Mouse (Mus musculus) thymus, adult 2 months (tissue): Measurements from ENCODE around the gene Maz. TPM values are rescaled to one million over a fixed set of nuclear protein-coding genes. Genes with fewer than 3 reads are reported as not detected.

Experiments
- DNase-seq: peaks from one replicate; pipeline ENCODE4 v3.0.0; 2021
- H3K27ac ChIP-seq: fragments of 200-500 bp; 2 replicates; pipeline ENCODE4 v1.5.1; 2012; ENCODE audit warnings: low read length, control low read depth; ENCODE audit not compliant: control insufficient read depth, insufficient read depth
- H3K27me3 ChIP-seq: fragments of 200-500 bp; 2 replicates; pipeline ENCODE4 v1.6.1; 2012; ENCODE audit warnings: mild to moderate bottlenecking, low read length, moderate library complexity, mixed read lengths; ENCODE audit not compliant: control insufficient read depth, insufficient read depth
- H3K36me3 ChIP-seq: fragments of 200-500 bp; 2 replicates; pipeline ENCODE4 v1.6.1; 2012; ENCODE audit warnings: mild to moderate bottlenecking, low read length, moderate library complexity; ENCODE audit not compliant: control insufficient read depth, insufficient read depth
- H3K4me1 ChIP-seq: fragments of 200-500 bp; replicated peaks from 2 replicates; pipeline ENCODE4 v1.6.1; 2012; ENCODE audit warnings: low read length; ENCODE audit not compliant: control insufficient read depth, insufficient read depth
- H3K4me3 ChIP-seq: fragments of 200-500 bp; 2 replicates; pipeline ENCODE4 v1.5.1; 2012; ENCODE audit warnings: mild to moderate bottlenecking, low read length, control low read depth, moderate library complexity; ENCODE audit not compliant: control insufficient read depth, insufficient read depth
- CTCF ChIP-seq: fragments of 200-500 bp; IDR thresholded peaks from 2 replicates; pipeline ENCODE4 v1.5.1; 2012; ENCODE audit warnings: mild to moderate bottlenecking, control low read depth, low read length, moderate library complexity, borderline replicate concordance; ENCODE audit not compliant: control insufficient read depth, poor library complexity, insufficient read depth; ENCODE audit errors: extremely low read depth
- POLR2A ChIP-seq: fragments of 200-500 bp; IDR thresholded peaks from 2 replicates; pipeline ENCODE4 v1.6.1; 2012; ENCODE audit warnings: mild to moderate bottlenecking, low read length, control low read depth, moderate library complexity; ENCODE audit not compliant: control insufficient read depth, poor library complexity, insufficient read depth; ENCODE audit errors: extremely low read depth
- WGBS: fragments of 180-500 bp; shearing (Covaris S2); methylation state at CpG from one replicate; pipeline ENCODE4 v1.1.7; 2018; 5-methylcytosine and 5-hydroxymethylcytosine counted together
- polyA plus RNA-seq: library from polyadenylated mRNA; depleted of rRNA; stranded (reverse); fragments of >200 nt; gene quantifications from 2 replicates; pipeline ENCODE4 v1.2.3, GENCODE M21; 2012

Maz gene
- polyA plus RNA-seq, 1 experiment: 954 TPM

DNA sequence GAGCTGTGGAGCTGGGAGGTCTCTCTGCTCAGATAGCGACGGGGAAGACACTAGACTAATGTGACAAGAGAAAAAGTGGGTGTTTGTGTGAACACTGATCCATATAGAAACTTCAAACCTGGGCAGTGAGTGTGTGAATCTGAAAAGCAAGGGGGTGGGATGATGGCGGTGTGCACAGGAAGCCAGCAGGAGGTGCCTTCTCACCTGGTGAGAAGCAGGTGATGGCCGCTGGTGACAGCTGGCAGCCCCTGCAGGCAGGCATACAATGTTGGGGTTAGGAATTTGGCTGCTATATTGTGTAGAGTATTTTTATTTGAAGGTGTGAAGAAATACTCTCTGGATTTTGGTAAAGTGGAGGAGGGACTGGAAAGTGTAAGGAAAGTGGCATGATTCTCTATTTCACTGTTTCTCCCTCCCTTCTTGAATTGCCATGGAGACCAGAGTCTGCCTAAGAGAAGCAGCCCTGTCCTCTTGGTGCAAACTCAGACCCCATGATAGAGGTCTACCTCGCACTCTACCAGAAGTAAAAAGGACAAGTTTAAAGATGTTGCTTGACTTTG, 28.3 kb upstream of the Maz start:
- no peaks in the 10 kb centered on the region; the same call in 1 of the 2 replicates for H3K4me1 ChIP-seq
- no peak for DNase-seq
- H3K36me3 ChIP-seq: no peaks in the 10 kb centered on the region
- no peak for TF ChIP-seq POLR2A
- no peaks in the 10 kb centered on the region for H3K27me3 ChIP-seq
- 82% methylated on average over 5 of the region's 5 CpGs for WGBS
- H3K4me3 ChIP-seq: no peak overlapping the region
- no peak overlapping the region for H3K27ac ChIP-seq

- Histone ChIP-seq H3K4me3 (peak within 1 kb of the TSS; percentile 100), H3K27me3 (no peaks in the 10 kb centered on the region), H3K27ac (peak within 1 kb of the TSS; percentile 27; the same call in 1 of the 2 replicates), H3K36me3 (no peaks in the 10 kb centered on the region; the same call in 1 of the 2 replicates), H3K4me1 (peaks cover 12% of the 10 kb centered on the region)
- no peak for TF ChIP-seq CTCF
- TF ChIP-seq POLR2A: 0 out of 2 replicates have a peak, but pooled peaks have one; percentile 32
- peak; percentile 91 for DNase-seq
- under 1% methylated on average over 53 of the region's 53 CpGs for WGBS
Measured at GRCm38 (mm10) chr7:127041851-127042672, 15.2 kb upstream of the Maz start, which contains the start of gene Kif22. TSS of gene Kif22 (minus strand) at chr7:127042471.

DNA sequence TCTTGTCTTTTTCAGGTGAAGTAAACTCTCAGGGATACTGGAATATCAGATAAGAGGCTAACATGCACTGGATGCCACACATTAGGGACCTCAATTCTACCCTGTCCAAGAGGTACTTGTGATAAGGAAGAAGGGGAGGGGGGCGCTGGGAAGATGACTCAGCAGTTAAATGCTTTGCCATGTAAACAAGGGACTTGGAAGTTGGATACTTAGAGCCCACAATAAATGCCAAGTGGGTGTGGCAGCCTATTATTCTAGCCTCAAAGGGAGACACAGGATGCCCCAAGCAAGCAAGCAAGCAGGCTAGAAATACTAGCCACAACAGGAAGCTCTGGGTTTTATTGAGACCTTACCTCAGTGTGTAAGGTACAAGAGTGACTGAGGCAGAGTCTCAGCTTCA, 4.4 kb upstream of the Maz start:
- TF ChIP-seq POLR2A (no peak), CTCF (no peak)
- no peak overlapping the region for H3K4me3 ChIP-seq
- no peaks in the 10 kb centered on the region for H3K27me3 ChIP-seq
- no peak for DNase-seq
- H3K36me3 ChIP-seq: peaks cover 34% of the 10 kb centered on the region; the same call in 1 of the 2 replicates
- H3K4me1 ChIP-seq: peaks cover 8% of the 10 kb centered on the region
- WGBS: 82% methylated on average over 1 of the region's 1 CpGs
- no peak overlapping the region for H3K27ac ChIP-seq

GRCm38 (mm10) chr7:127030172-127030571, 3.3 kb upstream of the Maz start:
- Histone ChIP-seq H3K36me3 (peaks cover 25% of the 10 kb centered on the region; the same call in 1 of the 2 replicates), H3K27ac (no peak overlapping the region), H3K4me1 (peaks cover 8% of the 10 kb centered on the region), H3K27me3 (no peaks in the 10 kb centered on the region), H3K4me3 (no peak overlapping the region)
- no peak for DNase-seq
- WGBS: 100% methylated on average over 1 of the region's 1 CpGs
- TF ChIP-seq POLR2A (no peak), CTCF (no peak)

DNA sequence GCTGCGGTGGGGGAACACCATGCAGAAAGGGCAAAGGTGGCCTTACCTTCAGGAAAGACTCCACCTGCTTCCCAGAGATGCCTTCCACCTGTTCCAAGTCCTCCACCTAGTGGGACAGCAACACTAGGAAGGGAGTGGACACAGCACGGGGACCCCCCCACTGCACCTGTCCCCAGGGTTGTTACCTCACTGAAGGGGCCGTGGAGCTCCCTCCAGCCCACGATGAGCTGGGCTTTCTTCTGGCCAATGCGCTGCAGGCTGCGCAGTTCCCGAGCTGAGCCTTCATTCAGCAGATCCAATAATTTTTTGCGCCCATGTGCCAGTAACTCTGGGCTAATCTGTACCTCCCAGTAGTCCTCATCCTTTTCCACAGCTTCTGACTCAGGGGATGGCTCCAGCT, 1.0 kb upstream of the Maz start:
- no peak for DNase-seq
- Histone ChIP-seq H3K27me3 (no peaks in the 10 kb centered on the region), H3K4me3 (peak overlapping the region; percentile 55), H3K4me1 (peaks cover 21% of the 10 kb centered on the region), H3K27ac (peak overlapping the region; percentile 94), H3K36me3 (peaks cover 12% of the 10 kb centered on the region; the same call in 1 of the 2 replicates)
- 52% methylated on average over 8 of the region's 8 CpGs for whole genome bisulfite sequencing
- TF ChIP-seq CTCF: no peak
- TF ChIP-seq POLR2A: no peak

- Histone ChIP-seq H3K27ac (peak overlapping the region; percentile 89; the same call in 1 of the 2 replicates), H3K4me1 (peaks cover 34% of the 10 kb centered on the region), H3K4me3 (peak overlapping the region; percentile 86), H3K27me3 (no peaks in the 10 kb centered on the region), H3K36me3 (peaks cover 7% of the 10 kb centered on the region; the same call in 1 of the 2 replicates)
- TF ChIP-seq POLR2A (no peak), CTCF (no peak)
- WGBS: 30% methylated on average over 2 of the region's 48 CpGs
- peak; percentile 79 for DNase-seq
Measured at GRCm38 (mm10) chr7:127026616-127026983, 237 bp downstream of the Maz start.
